Mouse (Mus musculus) embryo, embryonic 10 days (tissue): ENCODE measurements around the gene Gys1.
A peak's percentile ranks its signal among the peaks of the same experiment; 100 is the strongest.

ENCODE experiments used
- DNase-seq: peaks from one replicate; pipeline ENCODE4 v3.0.0-alpha.2; 2015; ENCODE audit warnings: low spot score

Gene Gys1

GRCm38 (mm10) chr7:45414740-45415224 lies 19.9 kb upstream of the Gys1 start:
- no peak for DNase-seq

- DNase-seq = no peak
Measured at GRCm38 (mm10) chr7:45415636-45416035, 19.0 kb upstream of the Gys1 start.

- DNase-seq = no peak
Measured at GRCm38 (mm10) chr7:45417962-45418492, 16.6 kb upstream of the Gys1 start.

GRCm38 (mm10) chr7:45419859-45420614 lies 14.6 kb upstream of the Gys1 start:
- no peak for DNase-seq

- no peak for DNase-seq
Measured at GRCm38 (mm10) chr7:45420615-45420919, 14.1 kb upstream of the Gys1 start, which contains the start of gene Lhb. Gene Lhb, plus strand, starts transcription at chr7:45420820.

- DNase-seq = no peak
Measured at GRCm38 (mm10) chr7:45421194-45421593, 13.4 kb upstream of the Gys1 start.

- DNase-seq = no peak
Measured at GRCm38 (mm10) chr7:45426556-45426955, 8.1 kb upstream of the Gys1 start.

- DNase-seq = no peak
Measured at GRCm38 (mm10) chr7:45433835-45434202, 825 bp upstream of the Gys1 start.

- DNase-seq = no peak
Measured at GRCm38 (mm10) chr7:45435038-45435437, 394 bp downstream of the Gys1 start.

GRCm38 (mm10) chr7:45436444-45436843 lies 1.8 kb downstream of the Gys1 start:
- DNase-seq = no peak

- DNase-seq = peak; percentile 63
Measured at GRCm38 (mm10) chr7:45437046-45437445, 2.4 kb downstream of the Gys1 start.

GRCm38 (mm10) chr7:45437521-45438276 lies 3.1 kb downstream of the Gys1 start, which contains the start of gene Ruvbl2:
Gene Ruvbl2, minus strand, starts transcription at chr7:45438096.
- DNase-seq = peak; percentile 61

GRCm38 (mm10) chr7:45443526-45444420 lies 9.1 kb downstream of the Gys1 start:
- DNase-seq = no peak

- DNase-seq = no peak
Measured at GRCm38 (mm10) chr7:45446589-45446988, 11.9 kb downstream of the Gys1 start.

- peak; percentile 44 for DNase-seq
Measured at GRCm38 (mm10) chr7:45447325-45447990, 12.8 kb downstream of the Gys1 start.

- DNase-seq = no peak
Measured at GRCm38 (mm10) chr7:45449974-45450373, 15.3 kb downstream of the Gys1 start.

- peak; percentile 90 for DNase-seq
Measured at GRCm38 (mm10) chr7:45451344-45451982, 16.8 kb downstream of the Gys1 start.

GRCm38 (mm10) chr7:45454971-45455370 lies 20.3 kb downstream of the Gys1 start:
- DNase-seq = no peak

GRCm38 (mm10) chr7:45455932-45456696 lies 21.5 kb downstream of the Gys1 start:
- DNase-seq = no peak

- no peak for DNase-seq
Measured at GRCm38 (mm10) chr7:45456721-45457203, 22.1 kb downstream of the Gys1 start.
